Mouse (Mus musculus) testis, adult 2 months (tissue): ENCODE measurements around the gene Ctdnep1.

Source experiments
- CTCF ChIP-seq: fragments of 200-500 bp; IDR thresholded peaks from 2 replicates; pipeline ENCODE4 v1.5.1; 2012; ENCODE audit warnings: low read depth, mild to moderate bottlenecking, inconsistent platforms, low read length, moderate library complexity; ENCODE audit not compliant: control insufficient read depth, insufficient read depth, insufficient replicate concordance
- POLR2A ChIP-seq: fragments of 200-500 bp; IDR thresholded peaks from 2 replicates; pipeline ENCODE4 v1.6.1; 2012; ENCODE audit warnings: low read depth, mild to moderate bottlenecking, inconsistent platforms, low read length, moderate library complexity; ENCODE audit not compliant: control insufficient read depth

GRCm38 (mm10) chr11:70002471-70002870, 21.5 kb downstream of the Ctdnep1 start:
- no peak for TF ChIP-seq CTCF
- no peak for TF ChIP-seq POLR2A
